Mouse (Mus musculus): ENCODE results near the gene LTO1.

- TF ChIP-seq POLR2A (IDR thresholded peaks at IDR 0.05; ENCODE audit: borderline replicate concordance, extremely low read depth, low read depth, low read length) (0 out of 2 replicates have a peak, but pooled peaks have one; percentile 18), CTCF (IDR thresholded peaks at IDR 0.05; ENCODE audit: insufficient read depth, low read length) (no peak)
These were observed 26.4 kb downstream of the LTO1 start for GRCm38 (mm10) chr7:144941242-144941831.

All from lung, adult 2 months (tissue).